Mouse (Mus musculus) liver, adult 2 months (tissue): ENCODE results near the gene Hist1h2bb. TPM values are rescaled to one million over a fixed set of nuclear protein-coding genes. Genes with fewer than 3 reads are reported as not detected.

ENCODE experiments used
- DNase-seq: peaks from one replicate; pipeline ENCODE4 v3.0.0-alpha.2; 2011; ENCODE audit warnings: low read depth, low spot score; ENCODE audit errors: extremely low read depth
- H3K27ac ChIP-seq: fragments of 200-500 bp; replicated peaks from 2 replicates; pipeline ENCODE4 v1.5.1; 2012; ENCODE audit warnings: low read depth, mild to moderate bottlenecking, control low read depth, inconsistent platforms, low read length; ENCODE audit not compliant: insufficient read depth
- H3K27me3 ChIP-seq: fragments of 200-500 bp; 2 replicates; pipeline ENCODE4 v1.6.1; 2012; ENCODE audit warnings: mild to moderate bottlenecking, moderate library complexity, low read length, inconsistent platforms; ENCODE audit not compliant: control insufficient read depth, insufficient read depth
- H3K36me3 ChIP-seq: fragments of 200-500 bp; 2 replicates; pipeline ENCODE4 v1.6.1; 2012; ENCODE audit warnings: low read length, inconsistent platforms; ENCODE audit not compliant: control insufficient read depth, insufficient read depth
- H3K4me1 ChIP-seq: fragments of 200-500 bp; 2 replicates; pipeline ENCODE4 v1.6.1; 2011; ENCODE audit warnings: low read length; ENCODE audit not compliant: control insufficient read depth, insufficient read depth
- H3K4me3 ChIP-seq: fragments of 200-500 bp; 2 replicates; pipeline ENCODE4 v1.5.1; 2011; ENCODE audit warnings: low read depth, mild to moderate bottlenecking, control low read depth, low read length, moderate library complexity; ENCODE audit not compliant: insufficient read depth
- H3K79me2 ChIP-seq: fragments of 200-500 bp; 2 replicates; pipeline ENCODE4 v1.6.1; 2012; ENCODE audit warnings: inconsistent platforms, mild to moderate bottlenecking, low read length, moderate library complexity; ENCODE audit not compliant: control insufficient read depth, insufficient read depth
- H3K9ac ChIP-seq: fragments of 200-500 bp; 2 replicates; pipeline ENCODE4 v1.6.1; 2012; ENCODE audit warnings: low read depth, mild to moderate bottlenecking, control low read depth, inconsistent platforms, low read length
- CTCF ChIP-seq: fragments of 200-500 bp; IDR thresholded peaks from 2 replicates; pipeline ENCODE4 v1.5.1; 2011; ENCODE audit warnings: low read depth, low read length, control low read depth
- POLR2A ChIP-seq: fragments of 200-500 bp; IDR thresholded peaks from 2 replicates; pipeline ENCODE4 v1.6.1; 2011; ENCODE audit warnings: low read length, control low read depth; ENCODE audit not compliant: insufficient read depth; ENCODE audit errors: extremely low read depth
- WGBS: fragments of 180-500 bp; shearing (Covaris S2); methylation state at CpG from one replicate; pipeline ENCODE4 v1.1.7; 2018; 5-methylcytosine and 5-hydroxymethylcytosine counted together
- polyA plus RNA-seq: library from polyadenylated mRNA; depleted of rRNA; stranded (reverse); fragments of >200 nt; gene quantifications from 2 replicates; pipeline ENCODE4 v1.2.3, GENCODE M21; 2012
- total RNA-seq: library from RNA; depleted of rRNA; stranded (reverse); fragments of >200 nt; gene quantifications from 2 replicates; pipeline ENCODE4 v1.2.3, GENCODE M21; 2014

The Hist1h2bb gene
- total and polyA plus RNA-seq, 2 experiments = 0.55 to 41.9 TPM

DNA sequence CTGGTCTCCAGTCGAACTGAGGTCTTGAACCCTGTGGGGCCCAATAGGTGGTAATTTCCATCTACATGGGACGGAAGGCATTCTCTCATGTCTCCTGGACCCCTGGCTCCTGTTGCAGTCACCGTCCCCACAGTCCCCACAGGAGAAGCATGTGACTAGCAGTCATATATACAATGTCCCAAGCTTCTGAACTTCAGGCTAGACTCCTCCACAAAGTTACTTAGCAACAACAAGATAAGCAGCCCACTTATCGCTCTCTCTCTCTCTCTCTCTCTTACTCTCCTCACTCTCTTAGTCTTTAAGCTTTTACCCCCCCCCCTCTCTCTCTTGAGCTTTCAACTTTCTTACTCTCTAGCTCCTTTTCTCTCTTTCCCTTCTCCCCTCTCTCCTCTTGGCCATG lies 22.3 kb upstream of the Hist1h2bb start:
- Histone ChIP-seq H3K79me2 (no peaks in the 10 kb centered on the region), H3K4me3 (no peak overlapping the region), H3K27me3 (no peaks in the 10 kb centered on the region), H3K36me3 (no peaks in the 10 kb centered on the region), H3K4me1 (peaks cover 12% of the 10 kb centered on the region), H3K9ac (no peak overlapping the region), H3K27ac (no peak overlapping the region)
- 96% methylated on average over 4 of the region's 4 CpGs for WGBS
- TF ChIP-seq POLR2A = no peak
- no peak for TF ChIP-seq CTCF
- DNase-seq = no peak

DNA sequence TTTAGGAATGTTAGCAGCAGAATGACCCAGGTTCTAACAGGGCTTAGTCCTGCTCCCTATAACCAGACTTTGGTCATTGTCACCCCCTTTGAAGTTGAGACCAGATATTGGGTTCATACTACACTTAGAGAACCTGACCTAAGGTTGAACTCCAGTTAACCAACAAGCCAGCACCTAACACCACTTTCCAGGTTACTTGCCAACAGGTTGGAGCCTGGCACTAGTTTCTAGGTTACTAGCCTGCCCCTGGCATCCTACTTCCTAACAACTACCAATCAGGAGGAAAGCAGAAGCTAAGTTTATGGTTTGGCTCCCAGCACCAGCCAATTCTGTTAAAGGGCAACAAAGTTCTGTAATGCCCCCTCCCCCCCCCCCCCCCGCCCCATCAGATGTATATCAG lies 21.3 kb upstream of the Hist1h2bb start:
- TF ChIP-seq CTCF (no peak), POLR2A (no peak)
- H3K27me3 ChIP-seq = no peaks in the 10 kb centered on the region
- H3K79me2 ChIP-seq = no peaks in the 10 kb centered on the region
- H3K4me3 ChIP-seq = no peak overlapping the region
- H3K36me3 ChIP-seq = no peaks in the 10 kb centered on the region
- H3K9ac ChIP-seq = no peak overlapping the region
- H3K27ac ChIP-seq = no peak overlapping the region
- peak; percentile 96 for DNase-seq
- 44% methylated on average over 1 of the region's 1 CpGs for WGBS
- peaks cover 19% of the 10 kb centered on the region for H3K4me1 ChIP-seq

DNA sequence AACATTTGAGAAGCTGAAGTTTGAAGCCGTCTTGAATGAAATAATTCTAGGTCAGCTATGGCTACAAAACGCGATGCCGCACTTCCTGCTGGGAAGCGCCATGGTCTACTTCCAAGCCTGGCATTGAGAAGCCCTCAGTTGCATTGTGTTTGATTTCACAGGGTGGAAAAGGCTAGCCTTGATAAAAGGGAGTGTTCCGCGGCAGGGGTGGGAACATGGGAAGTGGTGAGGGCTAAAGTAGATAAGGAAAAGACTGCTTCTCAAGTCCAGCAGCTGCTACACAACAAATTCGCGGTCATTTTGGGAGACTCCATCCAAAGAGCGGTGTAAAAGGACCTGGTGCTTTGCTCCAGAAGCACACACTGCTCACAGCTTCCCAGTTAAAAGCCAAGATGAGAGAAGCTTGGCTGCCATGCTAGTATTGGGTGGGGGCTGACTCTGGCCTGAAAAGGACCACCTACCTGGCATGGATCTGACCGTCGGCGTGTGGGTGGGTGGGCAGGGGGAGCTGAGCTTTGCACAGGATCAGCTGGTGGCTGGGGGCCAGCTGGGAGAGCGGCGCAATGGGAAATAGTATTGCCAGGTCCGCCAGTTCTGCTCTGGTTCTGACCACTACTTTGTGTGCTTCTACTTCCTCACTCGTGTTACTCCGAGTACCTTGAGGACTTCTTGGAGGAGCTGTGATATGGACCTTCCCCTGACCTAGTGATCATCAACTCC lies 17.9 kb upstream of the Hist1h2bb start:
- TF ChIP-seq CTCF = no peak
- TF ChIP-seq POLR2A = no peak
- Histone ChIP-seq H3K27me3 (no peaks in the 10 kb centered on the region), H3K27ac (peak overlapping the region; percentile 90), H3K4me3 (no peak overlapping the region), H3K36me3 (no peaks in the 10 kb centered on the region), H3K9ac (no peak overlapping the region), H3K79me2 (no peaks in the 10 kb centered on the region), H3K4me1 (peaks cover 25% of the 10 kb centered on the region)
- DNase-seq = no peak
- WGBS = 64% methylated on average over 18 of the region's 18 CpGs

DNA sequence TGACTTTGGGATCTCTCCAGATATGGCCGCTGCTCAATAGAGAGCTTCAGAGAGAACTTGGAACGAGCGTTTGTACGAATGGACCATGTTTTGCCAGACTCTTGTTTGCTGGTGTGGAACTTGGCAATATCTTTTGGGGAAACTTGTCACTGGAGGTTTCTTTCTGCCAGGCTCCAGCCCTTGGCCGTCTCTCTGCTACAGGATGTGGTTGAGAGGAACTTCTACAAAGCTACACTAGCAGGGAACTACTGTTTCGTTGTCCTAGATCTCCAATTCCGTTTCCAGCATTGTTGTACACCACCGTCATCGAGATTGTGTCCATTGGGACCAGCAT lies 17.4 kb upstream of the Hist1h2bb start:
- no peak overlapping the region for H3K4me3 ChIP-seq
- peak overlapping the region; percentile 90 for H3K27ac ChIP-seq
- no peaks in the 10 kb centered on the region for H3K27me3 ChIP-seq
- TF ChIP-seq CTCF (no peak), POLR2A (no peak)
- 23% methylated on average over 9 of the region's 9 CpGs for WGBS
- H3K79me2 ChIP-seq = no peaks in the 10 kb centered on the region
- H3K36me3 ChIP-seq = no peaks in the 10 kb centered on the region
- H3K9ac ChIP-seq = no peak overlapping the region
- H3K4me1 ChIP-seq = peaks cover 25% of the 10 kb centered on the region
- DNase-seq = peak; percentile 97

GRCm38 (mm10) chr13:23729706-23730105 lies 16.8 kb upstream of the Hist1h2bb start:
- Histone ChIP-seq H3K4me3 (no peak overlapping the region), H3K27me3 (no peaks in the 10 kb centered on the region), H3K4me1 (peaks cover 23% of the 10 kb centered on the region), H3K27ac (peak overlapping the region; percentile 90), H3K79me2 (no peaks in the 10 kb centered on the region), H3K9ac (no peak overlapping the region), H3K36me3 (no peaks in the 10 kb centered on the region)
- DNase-seq = peak; percentile 76
- WGBS = 53% methylated on average over 5 of the region's 5 CpGs
- no peak for TF ChIP-seq CTCF
- no peak for TF ChIP-seq POLR2A

DNA sequence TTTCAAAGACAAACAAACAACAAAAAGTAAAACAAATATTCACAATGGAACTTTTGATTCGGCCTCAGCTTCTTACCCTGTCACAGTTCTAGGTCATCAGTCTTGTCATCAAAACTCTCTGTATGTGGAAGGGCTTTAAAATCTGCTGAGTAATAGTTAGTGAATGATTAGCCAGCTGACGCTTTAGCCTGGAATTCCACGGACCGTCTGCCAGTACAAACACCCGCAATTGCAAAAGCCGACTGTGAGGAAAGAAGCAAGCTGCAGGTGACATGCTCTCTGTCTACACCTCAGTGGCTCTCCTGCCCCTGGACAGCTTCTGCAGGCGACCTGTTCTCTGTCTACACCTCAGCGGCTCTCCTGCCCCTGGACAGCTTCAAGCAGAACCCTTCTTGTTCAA lies 16.1 kb upstream of the Hist1h2bb start:
- Histone ChIP-seq H3K27ac (peak overlapping the region; percentile 55), H3K79me2 (no peaks in the 10 kb centered on the region), H3K36me3 (no peaks in the 10 kb centered on the region), H3K4me1 (peaks cover 20% of the 10 kb centered on the region), H3K9ac (peak overlapping the region; percentile 17; the same call in 1 of the 2 replicates), H3K27me3 (no peaks in the 10 kb centered on the region), H3K4me3 (peak overlapping the region; percentile 42)
- 11% methylated on average over 8 of the region's 8 CpGs for WGBS
- TF ChIP-seq POLR2A (peak; percentile 69), CTCF (no peak)
- peak; percentile 100 for DNase-seq
